Mouse (Mus musculus): ENCODE measurements around the gene Hes5. TPM values are rescaled to one million over a fixed set of nuclear protein-coding genes. Genes with fewer than 3 reads are reported as not detected.
A peak's percentile ranks its signal among the peaks of the same experiment; 100 is the strongest.

Gene Hes5
- polyA plus RNA-seq, 1 experiment from 2014 or later, result 20.1 TPM

DNA sequence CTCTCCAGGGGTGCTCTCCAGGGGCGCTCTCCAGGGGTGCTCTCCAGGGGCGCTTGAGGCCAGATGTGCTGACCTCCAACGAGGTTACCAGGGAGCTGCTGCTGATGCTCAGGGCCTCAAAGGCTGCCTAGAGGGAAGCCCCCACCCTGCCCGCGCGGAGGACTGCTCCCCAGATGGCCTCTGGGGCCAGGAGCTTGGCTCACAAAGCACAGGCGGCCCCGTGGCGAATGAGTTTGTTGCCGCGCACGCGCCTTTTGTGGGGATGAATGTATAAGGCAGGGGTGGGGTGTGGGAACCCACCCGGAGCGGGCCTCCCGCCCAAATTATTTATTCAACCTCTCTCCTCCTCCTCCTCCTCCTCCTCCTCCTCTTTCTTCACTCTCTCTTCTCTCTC, 11.1 kb upstream of the Hes5 start:
- Histone ChIP-seq H3K27me3 (ENCODE audit: insufficient read depth, low read length) (peaks cover 61% of the 10 kb centered on the region), H3K36me3 (ENCODE audit: insufficient read depth, low read length) (no peaks in the 10 kb centered on the region), H3K9ac (replicated peaks; ENCODE audit: low read length) (no peak overlapping the region), H3K27ac (ENCODE audit: low read length) (no peak overlapping the region), H3K9me3 (ENCODE audit: low read length) (no peaks in the 10 kb centered on the region), H3K4me3 (ENCODE audit: low read length) (no peak overlapping the region), H3K4me2 (replicated peaks; ENCODE audit: low read depth, low read length) (no peak overlapping the region), H3K4me1 (ENCODE audit: insufficient read depth, low read length) (peaks cover 21% of the 10 kb centered on the region)
- ATAC-seq (ENCODE audit: low FRiP score, low TSS enrichment), result no peak
- WGBS, result 13% methylated on average over 14 of the region's 16 CpGs

DNA sequence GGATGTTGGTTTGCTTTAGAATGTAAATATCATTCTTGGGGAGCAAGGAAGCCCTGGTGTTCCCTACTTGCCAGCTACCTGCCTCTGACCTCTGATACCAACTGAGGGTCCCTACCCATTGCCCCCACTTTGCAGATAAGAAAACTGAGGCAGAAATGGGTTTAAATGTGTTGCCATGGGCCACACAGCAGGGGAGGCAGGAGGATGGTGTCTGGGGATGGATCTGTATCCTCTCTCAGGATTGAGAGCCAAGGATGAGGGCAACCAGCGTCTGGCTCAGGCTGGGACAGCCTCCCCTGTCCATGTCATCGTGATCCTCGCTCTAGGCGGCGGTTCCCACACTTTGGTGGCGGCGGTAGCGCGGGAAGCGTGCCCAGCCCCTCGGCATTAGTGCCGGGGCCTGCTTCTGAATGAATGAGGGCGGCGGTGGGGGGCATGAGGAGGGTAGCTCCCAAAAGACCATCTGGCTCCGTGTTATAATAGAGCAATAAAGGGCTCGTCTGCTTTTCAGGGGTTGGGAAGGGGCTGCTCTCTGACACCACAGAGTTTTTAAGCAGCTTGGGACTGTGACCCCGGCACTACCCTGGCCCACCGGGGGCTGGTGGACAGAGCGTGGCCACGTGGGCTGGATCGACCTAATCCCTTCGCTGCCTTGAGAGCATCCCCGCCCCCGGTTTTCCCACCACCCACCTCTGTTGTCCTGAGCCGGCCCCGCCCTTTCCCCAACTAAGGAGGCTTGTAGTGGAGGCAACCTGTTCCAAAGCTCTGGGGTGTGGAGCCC, 8.1 kb upstream of the Hes5 start:
- no peak for ATAC-seq (ENCODE audit: low FRiP score, low TSS enrichment)
- Histone ChIP-seq H3K4me1 (ENCODE audit: insufficient read depth, low read length) (peaks cover 10% of the 10 kb centered on the region), H3K4me2 (replicated peaks; ENCODE audit: low read depth, low read length) (peak overlapping the region; percentile 34), H3K4me3 (ENCODE audit: low read length) (no peak overlapping the region), H3K27me3 (ENCODE audit: insufficient read depth, low read length) (peaks cover 86% of the 10 kb centered on the region), H3K27ac (ENCODE audit: low read length) (no peak overlapping the region), H3K36me3 (ENCODE audit: insufficient read depth, low read length) (no peaks in the 10 kb centered on the region), H3K9ac (replicated peaks; ENCODE audit: low read length) (no peak overlapping the region), H3K9me3 (ENCODE audit: low read length) (no peaks in the 10 kb centered on the region)
- under 1% methylated on average over 26 of the region's 26 CpGs for WGBS

DNA sequence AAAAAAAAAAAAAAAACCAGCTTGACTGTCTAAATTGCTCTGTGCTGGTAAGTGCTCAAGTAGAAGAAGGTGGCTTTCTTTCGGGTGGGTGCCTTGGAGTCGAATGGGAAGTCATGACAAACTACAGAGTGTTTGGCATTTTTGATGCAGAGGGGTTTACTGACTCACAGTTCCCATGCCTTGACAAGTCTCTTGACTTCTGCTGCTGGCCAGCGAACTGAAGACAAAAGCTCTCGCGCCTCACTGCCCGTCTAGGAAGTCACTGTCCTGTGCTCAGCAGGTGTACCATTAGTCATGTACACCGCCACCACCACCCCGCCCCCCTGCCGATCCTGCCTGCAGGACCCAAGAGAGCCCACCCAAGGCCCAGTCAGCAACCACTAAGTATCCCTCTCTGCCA, 4.1 kb upstream of the Hes5 start:
- Histone ChIP-seq H3K27ac (ENCODE audit: low read length) (no peak overlapping the region), H3K9ac (replicated peaks; ENCODE audit: low read length) (no peak overlapping the region), H3K36me3 (ENCODE audit: insufficient read depth, low read length) (no peaks in the 10 kb centered on the region), H3K9me3 (ENCODE audit: low read length) (no peaks in the 10 kb centered on the region), H3K4me1 (ENCODE audit: insufficient read depth, low read length) (peaks cover 34% of the 10 kb centered on the region), H3K4me2 (replicated peaks; ENCODE audit: low read depth, low read length) (no peak overlapping the region), H3K4me3 (ENCODE audit: low read length) (no peak overlapping the region), H3K27me3 (ENCODE audit: insufficient read depth, low read length) (peaks cover 94% of the 10 kb centered on the region)
- WGBS, result 31% methylated on average over 9 of the region's 9 CpGs
- ATAC-seq (ENCODE audit: low FRiP score, low TSS enrichment), result no peak

DNA sequence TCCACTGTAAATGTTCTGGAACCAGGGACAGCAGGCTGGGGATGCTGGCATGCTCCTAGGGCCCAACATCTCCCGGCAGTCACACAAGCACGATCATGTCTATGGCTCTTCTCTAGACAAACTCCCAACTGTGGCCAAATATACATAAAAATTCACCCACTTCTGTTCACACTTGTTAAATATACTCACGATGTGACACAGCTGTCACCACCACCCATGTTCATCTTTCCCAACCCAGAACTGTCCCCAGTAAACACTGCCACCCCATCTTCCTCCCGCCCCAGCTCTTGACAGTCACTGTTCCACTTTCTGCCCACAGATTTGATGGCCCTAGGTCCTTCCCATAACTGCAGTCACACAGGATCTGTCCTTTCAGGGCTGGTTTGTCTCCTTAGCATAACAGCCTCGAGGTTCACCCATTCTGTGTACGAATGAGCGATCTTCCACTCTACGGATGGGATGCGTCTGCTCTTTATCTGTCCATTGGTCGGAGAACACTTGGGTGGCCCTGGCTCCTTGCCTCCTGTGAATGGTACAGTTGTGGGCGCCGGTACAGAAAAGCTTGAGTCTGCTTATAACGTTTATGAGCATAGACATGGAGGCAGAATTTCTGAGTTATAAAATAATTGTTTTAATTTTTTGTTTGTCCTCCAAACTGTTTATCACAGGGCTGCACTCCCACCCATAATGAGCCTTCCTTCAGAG, 3.3 kb upstream of the Hes5 start:
- WGBS, result 48% methylated on average over 13 of the region's 13 CpGs
- Histone ChIP-seq H3K4me1 (ENCODE audit: insufficient read depth, low read length) (peaks cover 38% of the 10 kb centered on the region), H3K4me2 (replicated peaks; ENCODE audit: low read depth, low read length) (no peak overlapping the region)

DNA sequence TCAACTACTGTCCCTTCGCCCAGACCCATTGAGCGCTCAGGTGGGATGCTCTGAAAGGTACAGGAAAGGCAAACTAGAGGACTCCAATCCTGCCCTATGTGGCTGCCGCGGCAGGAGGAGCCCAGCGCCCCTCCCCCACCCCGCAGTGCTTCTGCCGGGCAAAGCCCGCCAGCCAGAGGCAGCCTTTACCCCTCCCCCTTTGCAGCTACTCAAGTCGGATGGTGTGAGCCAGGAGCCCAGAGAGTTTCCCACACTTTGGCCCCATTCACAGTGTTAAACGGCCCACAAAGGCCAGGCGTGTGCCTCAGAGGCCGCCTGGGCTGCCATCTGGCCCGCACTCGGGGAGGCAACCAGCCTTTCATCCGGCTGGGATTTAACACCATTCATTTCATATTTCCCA, 2.6 kb upstream of the Hes5 start:
- ATAC-seq (ENCODE audit: low FRiP score, low TSS enrichment), result 0 out of 2 replicates have a peak, but pooled peaks have one; percentile 16
- H3K4me3 ChIP-seq (ENCODE audit: low read length), result 0 out of 2 replicates have a peak overlapping the region, but pooled peaks have one; percentile 2

More for the DNA sequence above, 3.3 kb upstream of the Hes5 start:
- H3K27me3 ChIP-seq (ENCODE audit: insufficient read depth, low read length), result peaks cover 94% of the 10 kb centered on the region
- H3K36me3 ChIP-seq (ENCODE audit: insufficient read depth, low read length), result no peaks in the 10 kb centered on the region
- H3K27ac ChIP-seq (ENCODE audit: low read length), result no peak overlapping the region
- no peak for ATAC-seq (ENCODE audit: low FRiP score, low TSS enrichment)
- no peak overlapping the region for H3K9ac ChIP-seq (replicated peaks; ENCODE audit: low read length)
- no peaks in the 10 kb centered on the region for H3K9me3 ChIP-seq (ENCODE audit: low read length)
- H3K4me3 ChIP-seq (ENCODE audit: low read length), result no peak overlapping the region

DNA sequence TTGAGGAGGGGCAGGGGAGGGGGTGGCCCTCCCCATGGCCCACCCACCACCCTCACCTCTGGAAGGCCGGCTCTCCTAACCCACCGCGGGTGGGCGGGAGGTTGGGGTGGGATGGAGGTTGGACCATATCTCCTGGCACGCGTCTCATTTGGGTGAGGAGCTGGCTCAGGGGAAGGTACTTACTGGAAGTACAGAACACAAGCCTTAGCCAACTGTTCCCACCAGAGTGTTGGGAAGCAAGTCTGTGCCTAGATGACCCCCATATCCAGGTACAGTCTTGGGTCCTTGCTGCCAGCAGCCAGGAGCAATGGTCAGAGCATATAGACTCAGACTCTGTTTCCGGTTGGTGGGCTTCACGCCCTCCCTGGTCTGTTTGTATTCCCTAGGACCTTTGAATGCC, 2.1 kb upstream of the Hes5 start:
- no peak overlapping the region; the same call in 1 of the 2 replicates for H3K9ac ChIP-seq (replicated peaks; ENCODE audit: low read length)
- ATAC-seq (ENCODE audit: low FRiP score, low TSS enrichment), result no peak
- H3K27ac ChIP-seq (ENCODE audit: low read length), result no peak overlapping the region
- H3K4me2 ChIP-seq (replicated peaks; ENCODE audit: low read depth, low read length), result peak overlapping the region; percentile 25
- H3K27me3 ChIP-seq (ENCODE audit: insufficient read depth, low read length), result peaks cover 90% of the 10 kb centered on the region
- no peak overlapping the region for H3K4me3 ChIP-seq (ENCODE audit: low read length)
- peaks cover 33% of the 10 kb centered on the region for H3K4me1 ChIP-seq (ENCODE audit: insufficient read depth, low read length)
- WGBS, result 18% methylated on average over 8 of the region's 8 CpGs
- H3K9me3 ChIP-seq (ENCODE audit: low read length), result no peaks in the 10 kb centered on the region
- H3K36me3 ChIP-seq (ENCODE audit: insufficient read depth, low read length), result no peaks in the 10 kb centered on the region

More for the DNA sequence above, 2.6 kb upstream of the Hes5 start:
- no peaks in the 10 kb centered on the region for H3K36me3 ChIP-seq (ENCODE audit: insufficient read depth, low read length)
- H3K9ac ChIP-seq (replicated peaks; ENCODE audit: low read length), result no peak overlapping the region; the same call in 1 of the 2 replicates
- H3K4me1 ChIP-seq (ENCODE audit: insufficient read depth, low read length), result peaks cover 36% of the 10 kb centered on the region
- 4% methylated on average over 15 of the region's 15 CpGs for WGBS
- peaks cover 94% of the 10 kb centered on the region for H3K27me3 ChIP-seq (ENCODE audit: insufficient read depth, low read length)
- peak overlapping the region; percentile 25 for H3K4me2 ChIP-seq (replicated peaks; ENCODE audit: low read depth, low read length)
- H3K9me3 ChIP-seq (ENCODE audit: low read length), result no peaks in the 10 kb centered on the region
- H3K27ac ChIP-seq (ENCODE audit: low read length), result no peak overlapping the region

DNA sequence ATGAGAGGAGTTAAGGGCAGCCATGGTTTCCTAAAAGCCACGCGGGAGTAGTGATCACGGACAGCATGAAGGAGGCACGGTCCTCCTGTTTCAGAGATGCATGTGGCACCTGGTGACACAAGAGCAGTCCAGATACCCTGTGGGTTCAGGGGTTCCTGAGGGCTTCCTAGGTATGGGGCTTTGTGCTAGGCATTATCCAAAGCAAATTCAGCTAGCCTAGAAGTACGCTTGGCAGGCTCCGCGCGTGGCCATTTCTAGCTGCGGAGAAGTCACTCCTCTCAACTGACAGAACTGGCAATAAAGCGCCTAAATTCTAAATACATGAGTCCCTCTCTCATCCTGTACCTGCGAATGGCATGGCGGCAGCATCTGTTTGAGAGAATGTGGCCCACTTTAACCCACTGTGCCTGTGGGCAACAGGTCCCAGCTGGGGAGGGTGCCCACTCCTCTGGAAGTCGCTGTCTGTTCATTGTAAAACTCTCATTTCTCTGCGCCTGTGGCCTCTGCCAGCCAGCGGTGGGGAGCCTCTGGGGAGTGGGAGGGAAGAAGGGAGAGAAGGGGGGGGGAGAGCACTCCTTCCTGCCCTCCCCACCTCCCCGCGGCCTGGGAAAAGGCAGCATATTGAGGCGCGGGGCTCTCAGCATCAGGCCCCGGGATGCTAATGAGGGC, 568 bp upstream of the Hes5 start:
- Histone ChIP-seq H3K27ac (ENCODE audit: low read length) (no peak overlapping the region), H3K4me3 (ENCODE audit: low read length) (peak overlapping the region; percentile 46), H3K9ac (replicated peaks; ENCODE audit: low read length) (peak overlapping the region; percentile 59), H3K27me3 (ENCODE audit: insufficient read depth, low read length) (peaks cover 75% of the 10 kb centered on the region), H3K36me3 (ENCODE audit: insufficient read depth, low read length) (no peaks in the 10 kb centered on the region), H3K9me3 (ENCODE audit: low read length) (no peaks in the 10 kb centered on the region), H3K4me2 (replicated peaks; ENCODE audit: low read depth, low read length) (peak overlapping the region; percentile 84), H3K4me1 (ENCODE audit: insufficient read depth, low read length) (peaks cover 37% of the 10 kb centered on the region)
- ATAC-seq (ENCODE audit: low FRiP score, low TSS enrichment), result no peak
- WGBS, result 23% methylated on average over 20 of the region's 20 CpGs

DNA sequence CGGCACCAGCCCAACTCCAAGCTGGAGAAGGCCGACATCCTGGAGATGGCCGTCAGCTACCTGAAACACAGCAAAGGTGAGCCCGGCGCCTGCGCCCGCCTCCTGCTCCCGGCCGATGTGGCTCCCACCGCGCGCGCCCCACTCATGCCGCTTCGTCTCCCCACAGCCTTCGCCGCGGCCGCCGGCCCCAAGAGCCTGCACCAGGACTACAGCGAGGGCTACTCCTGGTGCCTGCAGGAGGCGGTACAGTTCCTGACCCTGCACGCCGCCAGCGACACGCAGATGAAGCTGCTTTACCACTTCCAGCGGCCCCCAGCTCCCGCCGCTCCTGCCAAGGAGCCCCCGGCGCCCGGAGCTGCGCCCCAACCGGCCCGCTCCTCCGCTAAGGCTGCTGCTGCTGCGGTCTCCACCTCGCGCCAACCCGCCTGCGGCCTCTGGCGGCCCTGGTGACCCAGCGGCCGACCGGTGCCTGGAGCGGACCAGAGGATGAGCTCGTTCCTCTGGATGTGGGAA, 559 bp downstream of the Hes5 start:
- peaks cover 67% of the 10 kb centered on the region for H3K27me3 ChIP-seq (ENCODE audit: insufficient read depth, low read length)
- no peaks in the 10 kb centered on the region for H3K9me3 ChIP-seq (ENCODE audit: low read length)
- ATAC-seq (ENCODE audit: low FRiP score, low TSS enrichment), result no peak
- H3K4me2 ChIP-seq (replicated peaks; ENCODE audit: low read depth, low read length), result peak overlapping the region; percentile 84
- H3K36me3 ChIP-seq (ENCODE audit: insufficient read depth, low read length), result no peaks in the 10 kb centered on the region
- peak overlapping the region; percentile 59 for H3K9ac ChIP-seq (replicated peaks; ENCODE audit: low read length)
- H3K4me1 ChIP-seq (ENCODE audit: insufficient read depth, low read length), result peaks cover 48% of the 10 kb centered on the region
- H3K4me3 ChIP-seq (ENCODE audit: low read length), result peak overlapping the region; percentile 46
- H3K27ac ChIP-seq (ENCODE audit: low read length), result no peak overlapping the region
- WGBS, result under 1% methylated on average over 43 of the region's 47 CpGs

DNA sequence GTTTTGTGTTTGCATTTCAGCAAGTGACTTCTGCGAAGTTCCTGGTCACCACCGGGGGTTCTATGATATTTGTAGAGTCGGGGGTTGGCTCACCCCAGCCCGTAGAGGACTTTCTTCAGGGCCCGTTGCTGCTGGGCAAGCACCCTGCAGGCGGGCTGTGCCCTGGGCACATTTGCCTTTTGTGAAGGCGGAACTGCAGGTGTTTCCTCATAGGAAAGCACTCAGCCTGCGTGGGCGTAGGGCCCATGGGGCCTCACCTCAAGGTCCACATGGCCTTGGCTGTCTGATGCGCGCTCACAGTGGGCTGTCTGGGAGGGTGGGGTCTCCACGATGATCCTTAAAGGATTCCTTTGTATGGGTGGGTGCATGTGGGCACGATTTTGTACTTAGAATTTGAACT, 1.2 kb downstream of the Hes5 start:
- peaks cover 63% of the 10 kb centered on the region for H3K27me3 ChIP-seq (ENCODE audit: insufficient read depth, low read length)

More for the DNA sequence above, 1.2 kb downstream of the Hes5 start:
- ATAC-seq (ENCODE audit: low FRiP score, low TSS enrichment), result no peak
- 23% methylated on average over 13 of the region's 13 CpGs for WGBS
- peak overlapping the region; percentile 46 for H3K4me3 ChIP-seq (ENCODE audit: low read length)
- no peaks in the 10 kb centered on the region for H3K9me3 ChIP-seq (ENCODE audit: low read length)
- H3K36me3 ChIP-seq (ENCODE audit: insufficient read depth, low read length), result no peaks in the 10 kb centered on the region
- H3K9ac ChIP-seq (replicated peaks; ENCODE audit: low read length), result peak overlapping the region; percentile 59
- H3K4me2 ChIP-seq (replicated peaks; ENCODE audit: low read depth, low read length), result peak overlapping the region; percentile 84
- peaks cover 50% of the 10 kb centered on the region for H3K4me1 ChIP-seq (ENCODE audit: insufficient read depth, low read length)
- no peak overlapping the region for H3K27ac ChIP-seq (ENCODE audit: low read length)
